Mouse (Mus musculus) C2C12 (cell line): ENCODE data around the gene Fh1. TPM values are rescaled to one million over a fixed set of nuclear protein-coding genes. Genes with fewer than 3 reads are reported as not detected.

Source experiments
- H3K27me3 ChIP-seq: one replicate; pipeline ENCODE4 v1.6.1; 2011; ENCODE audit not compliant: control insufficient read depth, insufficient read depth, insufficient read length
- H3K36me3 ChIP-seq: one replicate; pipeline ENCODE4 v1.6.1; 2011; ENCODE audit not compliant: control insufficient read depth, insufficient read depth
- H3K4me3 ChIP-seq: one replicate; pipeline ENCODE4 v1.5.1; 2011; ENCODE audit warnings: mild to moderate bottlenecking, control low read depth; ENCODE audit not compliant: poor library complexity, insufficient read depth, severe bottlenecking
- H3K79me2 ChIP-seq: one replicate; pipeline ENCODE4 v1.6.1; 2011; ENCODE audit not compliant: control insufficient read depth, insufficient read depth
- H3K79me3 ChIP-seq: one replicate; pipeline ENCODE4 v1.6.1; 2011; ENCODE audit warnings: low read depth, control low read depth
- H3ac ChIP-seq: one replicate; pipeline ENCODE3; 2011; ENCODE audit warnings: low read depth; ENCODE audit not compliant: control insufficient read depth, insufficient read length
- CEBPB ChIP-seq: IDR thresholded peaks from one replicate; pipeline ENCODE4 v1.6.1; 2011; ENCODE audit warnings: low read depth, mild to moderate bottlenecking, control low read depth, moderate library complexity
- CTCF ChIP-seq: IDR thresholded peaks from one replicate; pipeline ENCODE4 v1.5.1; 2011; ENCODE audit not compliant: control insufficient read depth, insufficient read depth, insufficient read length
- FOSL1 ChIP-seq: IDR thresholded peaks from one replicate; pipeline ENCODE4 v1.8.0; 2011; ENCODE audit warnings: mild to moderate bottlenecking, low read length; ENCODE audit not compliant: poor library complexity, insufficient read depth, severe bottlenecking
- MAX ChIP-seq: IDR thresholded peaks from one replicate; pipeline ENCODE4 v1.6.1; 2011; ENCODE audit warnings: mild to moderate bottlenecking, control low read depth
- MYOD1 ChIP-seq: IDR thresholded peaks from one replicate; pipeline ENCODE4 v1.6.1; 2011; ENCODE audit warnings: low read depth; ENCODE audit not compliant: control insufficient read depth, insufficient read length
- MYOG ChIP-seq: IDR thresholded peaks from one replicate; pipeline ENCODE4 v1.6.1; 2011; ENCODE audit not compliant: control insufficient read depth, insufficient read length; ENCODE audit errors: extremely low read depth
- USF1 ChIP-seq: IDR thresholded peaks from one replicate; pipeline ENCODE4 v1.6.1; 2011; ENCODE audit warnings: low read depth, mild to moderate bottlenecking, control low read depth, moderate library complexity
- polyA plus RNA-seq: library from polyadenylated mRNA; unstranded; fragments of >200 nt; fragmentation: generic; extraction: Trizol; gene quantifications from one replicate; pipeline ENCODE4 v1.2.1, GENCODE M21; 2012; ENCODE audit warnings: missing spikeins

Gene Fh1
- polyA plus RNA-seq, 1 experiment = 107 TPM

DNA sequence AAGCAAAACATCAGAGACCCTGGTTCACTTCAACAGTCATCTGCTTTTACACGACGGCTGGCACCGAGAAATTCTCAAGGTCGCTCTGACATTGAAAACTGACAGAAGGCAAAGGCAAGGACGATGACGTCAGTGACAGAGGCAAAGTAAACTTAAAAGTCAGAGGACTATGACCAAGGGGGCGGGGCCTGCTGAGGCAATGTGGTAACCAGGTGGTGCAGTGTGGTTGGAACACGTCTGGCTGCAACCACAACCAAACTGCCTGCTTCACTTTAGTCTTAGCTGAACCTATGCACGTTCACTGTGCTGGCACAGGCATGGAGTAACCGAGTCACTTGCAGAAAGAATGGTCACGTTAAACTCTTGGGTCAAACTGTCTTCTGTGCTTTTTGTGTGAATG is 23.2 kb downstream of the Fh1 start:
- TF ChIP-seq CEBPB (no peak), MYOD1 (no peak), MAX (no peak), MYOG (no peak), CTCF (no peak), FOSL1 (no peak), USF1 (no peak)
- no peak overlapping the region for H3ac ChIP-seq
- H3K79me3 ChIP-seq = no peaks in the 10 kb centered on the region
- no peak overlapping the region for H3K4me3 ChIP-seq
- H3K79me2 ChIP-seq = no peaks in the 10 kb centered on the region
- H3K36me3 ChIP-seq = peaks cover 55% of the 10 kb centered on the region
- no peaks in the 10 kb centered on the region for H3K27me3 ChIP-seq

DNA sequence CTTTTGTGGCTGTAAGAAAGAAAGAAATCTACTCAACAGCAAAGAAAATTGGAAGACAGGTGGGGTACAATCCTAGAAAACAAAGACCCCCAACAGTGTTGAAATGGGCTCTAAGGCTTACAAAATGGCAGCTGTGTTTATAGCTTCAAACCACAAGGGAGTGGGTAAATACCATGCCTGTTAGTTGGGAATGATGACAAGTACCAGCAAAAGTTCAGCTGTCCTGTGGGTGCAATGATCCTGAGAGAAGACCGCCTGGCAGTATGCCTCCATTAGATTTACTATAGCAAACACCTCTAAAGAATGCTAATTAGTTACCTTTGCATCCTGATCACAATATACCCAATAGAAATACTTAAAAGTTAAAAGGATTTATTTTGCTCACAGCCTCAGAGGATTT is 32.6 kb downstream of the Fh1 start:
- no peaks in the 10 kb centered on the region for H3K79me3 ChIP-seq
- no peak for TF ChIP-seq CTCF
- TF ChIP-seq CEBPB = no peak
- TF ChIP-seq USF1 = no peak
- no peak for TF ChIP-seq MYOD1
- TF ChIP-seq FOSL1 = no peak
- TF ChIP-seq MAX = no peak
- no peak for TF ChIP-seq MYOG
- no peaks in the 10 kb centered on the region for H3K27me3 ChIP-seq
- no peak overlapping the region for H3K4me3 ChIP-seq
- H3K36me3 ChIP-seq = no peaks in the 10 kb centered on the region
- H3ac ChIP-seq = no peak overlapping the region
- H3K79me2 ChIP-seq = no peaks in the 10 kb centered on the region

DNA sequence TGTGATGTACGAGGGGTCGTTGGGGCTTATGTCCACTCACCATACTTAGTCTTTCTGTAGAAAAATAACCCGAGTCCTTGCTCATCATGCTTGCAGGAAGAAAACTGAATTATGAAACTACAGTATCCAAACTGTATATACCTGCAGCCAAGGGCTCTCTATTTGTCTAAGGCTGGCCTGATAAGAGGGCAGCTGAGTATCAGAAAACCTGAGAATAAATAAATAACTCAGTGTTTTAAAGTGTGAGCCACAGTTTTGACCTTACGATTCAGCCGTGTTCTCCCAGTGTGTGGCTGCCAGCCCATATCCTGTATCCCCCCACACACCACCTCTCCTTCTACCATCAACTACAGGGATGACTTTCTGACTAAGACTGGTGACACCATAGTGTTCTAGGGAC is 38.8 kb downstream of the Fh1 start:
- Histone ChIP-seq H3K4me3 (no peak overlapping the region), H3K36me3 (no peaks in the 10 kb centered on the region), H3ac (no peak overlapping the region), H3K79me2 (no peaks in the 10 kb centered on the region), H3K27me3 (no peaks in the 10 kb centered on the region), H3K79me3 (no peaks in the 10 kb centered on the region)
- TF ChIP-seq CTCF (no peak), MYOD1 (no peak), MAX (no peak), USF1 (no peak), FOSL1 (no peak), CEBPB (no peak), MYOG (no peak)

DNA sequence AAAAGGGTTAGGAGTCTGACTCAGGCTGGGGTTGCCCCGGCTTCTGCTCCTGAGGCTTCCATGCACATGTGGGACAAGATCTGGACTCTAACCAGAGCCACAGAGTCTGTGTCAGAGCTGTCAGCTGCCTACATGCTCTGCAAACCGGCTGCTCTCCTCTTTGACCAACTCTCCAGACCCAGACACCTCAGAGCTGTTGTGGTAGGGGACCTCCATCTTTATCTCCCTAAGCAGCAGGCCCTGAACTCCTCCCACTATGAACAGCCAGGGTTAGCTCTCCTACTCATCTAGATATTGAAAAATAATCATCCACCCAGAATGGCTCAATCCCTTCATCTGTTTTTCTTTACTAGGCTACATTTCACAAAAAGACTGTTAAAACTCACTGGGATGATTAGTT is 40.2 kb downstream of the Fh1 start:
- no peaks in the 10 kb centered on the region for H3K27me3 ChIP-seq
- H3K79me2 ChIP-seq = no peaks in the 10 kb centered on the region
- H3K4me3 ChIP-seq = no peak overlapping the region
- no peak for TF ChIP-seq CTCF
- no peak for TF ChIP-seq MAX
- TF ChIP-seq CEBPB = no peak
- no peak for TF ChIP-seq MYOD1
- TF ChIP-seq USF1 = no peak
- no peak for TF ChIP-seq FOSL1
- TF ChIP-seq MYOG = no peak
- H3ac ChIP-seq = no peak overlapping the region
- no peaks in the 10 kb centered on the region for H3K79me3 ChIP-seq
- no peaks in the 10 kb centered on the region for H3K36me3 ChIP-seq

DNA sequence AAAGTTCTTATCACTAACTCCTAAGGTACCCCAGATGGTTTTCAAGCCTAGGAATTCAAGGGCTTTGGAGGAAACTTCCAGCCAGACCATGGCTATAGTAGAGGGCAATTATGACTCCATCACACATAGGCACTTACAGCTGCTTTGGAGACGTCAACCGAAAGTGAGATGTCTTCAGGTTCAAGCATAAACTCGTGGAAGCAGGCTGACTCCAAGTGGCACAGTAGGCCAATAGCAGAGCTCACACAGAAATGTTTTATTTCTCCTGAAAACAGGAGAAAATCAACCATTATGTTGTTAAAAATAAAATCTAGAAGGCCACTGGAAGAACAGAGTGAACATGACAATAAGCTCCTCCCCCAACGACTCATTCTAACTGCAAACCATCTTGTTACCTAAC is 42.6 kb downstream of the Fh1 start:
- no peaks in the 10 kb centered on the region for H3K79me3 ChIP-seq

DNA sequence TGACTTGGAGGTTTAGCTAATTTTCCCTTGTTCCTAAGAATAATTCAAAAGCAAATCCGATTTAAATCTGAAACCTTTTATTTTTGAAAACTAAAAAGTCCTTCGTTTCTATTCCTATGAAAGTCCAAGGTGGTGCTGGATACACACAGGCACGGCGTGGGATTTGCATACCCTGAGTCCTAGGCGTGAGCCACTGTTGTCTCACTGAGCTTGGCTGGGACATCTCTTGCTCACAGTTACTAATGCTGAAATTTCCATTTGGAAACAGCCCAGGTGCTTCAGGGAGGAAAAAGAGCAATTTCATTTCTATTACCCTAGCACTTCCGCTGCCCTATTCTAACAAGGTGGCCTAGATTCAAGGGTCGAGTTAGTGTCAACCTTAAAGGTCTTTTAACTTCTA is 45.1 kb downstream of the Fh1 start:
- no peaks in the 10 kb centered on the region for H3K27me3 ChIP-seq

More for the DNA sequence above, 42.6 kb downstream of the Fh1 start:
- TF ChIP-seq CTCF (no peak), MYOG (no peak), USF1 (no peak), MYOD1 (no peak), CEBPB (no peak), FOSL1 (no peak), MAX (no peak)
- no peaks in the 10 kb centered on the region for H3K27me3 ChIP-seq
- no peaks in the 10 kb centered on the region for H3K36me3 ChIP-seq
- no peak overlapping the region for H3ac ChIP-seq
- no peak overlapping the region for H3K4me3 ChIP-seq
- H3K79me2 ChIP-seq = no peaks in the 10 kb centered on the region

More for the DNA sequence above, 45.1 kb downstream of the Fh1 start:
- Histone ChIP-seq H3K4me3 (no peak overlapping the region), H3K79me3 (no peaks in the 10 kb centered on the region), H3ac (no peak overlapping the region), H3K36me3 (no peaks in the 10 kb centered on the region), H3K79me2 (no peaks in the 10 kb centered on the region)
- TF ChIP-seq CEBPB = no peak
- no peak for TF ChIP-seq FOSL1
- TF ChIP-seq USF1 = no peak
- no peak for TF ChIP-seq MYOD1
- no peak for TF ChIP-seq CTCF
- no peak for TF ChIP-seq MYOG
- TF ChIP-seq MAX = no peak
